Mouse (Mus musculus): ENCODE results near the gene Olfr1013.
A peak's percentile ranks its signal among the peaks of the same experiment; 100 is the strongest.

Olfr1013 gene

GRCm38 (mm10) chr2:85766798-85767197 lies at the start of gene Olfr1013:
Gene Olfr1013 (plus strand): TSS chr2:85767098.
- DNase-seq (ENCODE audit: low read depth, low spot score), result no peak

- DNase-seq (ENCODE audit: low read depth, low spot score), result peak; percentile 12
Observed at GRCm38 (mm10) chr2:85725793-85726192, 41.1 kb upstream of the Olfr1013 start.

GRCm38 (mm10) chr2:85753822-85754221 lies 13.1 kb upstream of the Olfr1013 start:
- no peak for DNase-seq (ENCODE audit: low read depth, low spot score)

GRCm38 (mm10) chr2:85762666-85763065 lies 4.2 kb upstream of the Olfr1013 start, which contains the start of gene Olfr1012:
Gene Olfr1012 (minus strand): TSS chr2:85762766.
- no peak for DNase-seq (ENCODE audit: low read depth, low spot score)

GRCm38 (mm10) chr2:85772413-85772812 lies 5.5 kb downstream of the Olfr1013 start, which contains the start of gene Olfr1014:
Gene Olfr1014 (plus strand): TSS chr2:85772713.
- no peak for DNase-seq (ENCODE audit: low read depth, low spot score)

- DNase-seq (ENCODE audit: low read depth, low spot score), result no peak
Observed at GRCm38 (mm10) chr2:85781717-85782116, 14.8 kb downstream of the Olfr1013 start, which contains the start of gene Olfr1015. Gene Olfr1015 (plus strand): TSS chr2:85782017.

- peak; percentile 2 for DNase-seq (ENCODE audit: low read depth, low spot score)
Observed at GRCm38 (mm10) chr2:85792331-85792730, 25.4 kb downstream of the Olfr1013 start.

GRCm38 (mm10) chr2:85802444-85802843 lies 35.5 kb downstream of the Olfr1013 start, which contains the start of gene Olfr1016:
Gene Olfr1016 (minus strand): TSS chr2:85802544.
- no peak for DNase-seq (ENCODE audit: low read depth, low spot score)

- DNase-seq (ENCODE audit: low read depth, low spot score), result no peak
Observed at GRCm38 (mm10) chr2:85804501-85804900, 37.6 kb downstream of the Olfr1013 start.

GRCm38 (mm10) chr2:85818179-85818578 lies 51.3 kb downstream of the Olfr1013 start, which contains the start of gene Olfr1018:
Gene Olfr1018 (plus strand): TSS chr2:85818479.
- DNase-seq (ENCODE audit: low read depth, low spot score), result no peak

Data from brain, embryonic 18.5 days (tissue).